Mouse (Mus musculus) heart, embryonic 11.5 days (tissue): ENCODE measurements around the gene Olfr411. TPM values are rescaled to one million over a fixed set of nuclear protein-coding genes. Genes with fewer than 3 reads are reported as not detected.

ENCODE experiments used
- ATAC-seq: fragments of 200-750 bp; cut with Nextera tagmentation; replicated peaks from 2 replicates; pipeline ENCODE4 v1.8.0; 2017; ENCODE audit warnings: moderate library complexity; ENCODE audit not compliant: insufficient number of reproducible peaks, low FRiP score, low TSS enrichment
- H3K27ac ChIP-seq: fragments of 300-500 bp; sonication (generic); 2 replicates; pipeline ENCODE4 v1.5.1; 2014; ENCODE audit warnings: mild to moderate bottlenecking, low read depth, low read length
- H3K27me3 ChIP-seq: fragments of 300-500 bp; sonication (generic); 2 replicates; pipeline ENCODE4 v1.6.1; 2014; ENCODE audit warnings: mild to moderate bottlenecking, low read length, mixed read lengths; ENCODE audit not compliant: control insufficient read depth, insufficient read depth
- H3K36me3 ChIP-seq: fragments of 300-500 bp; sonication (generic); 2 replicates; pipeline ENCODE4 v1.6.1; 2014; ENCODE audit warnings: mild to moderate bottlenecking, low read length, moderate library complexity, mixed read lengths; ENCODE audit not compliant: control insufficient read depth, insufficient read depth
- H3K4me1 ChIP-seq: fragments of 300-500 bp; sonication (generic); 2 replicates; pipeline ENCODE4 v1.6.1; 2014; ENCODE audit warnings: low read length; ENCODE audit not compliant: control insufficient read depth, insufficient read depth
- H3K4me2 ChIP-seq: fragments of 300-500 bp; sonication (generic); 2 replicates; pipeline ENCODE4 v1.6.1; 2014; ENCODE audit warnings: mild to moderate bottlenecking, moderate library complexity
- H3K4me3 ChIP-seq: fragments of 300-500 bp; sonication (generic); 2 replicates; pipeline ENCODE4 v1.5.1; 2014; ENCODE audit warnings: low read depth, low read length
- H3K9ac ChIP-seq: fragments of 300-500 bp; sonication (generic); 2 replicates; pipeline ENCODE4 v1.6.1; 2014; ENCODE audit warnings: mild to moderate bottlenecking, low read depth, low read length, moderate library complexity
- H3K9me3 ChIP-seq: fragments of 300-500 bp; sonication (generic); replicated peaks from 2 replicates; pipeline ENCODE4 v1.6.1; 2016; ENCODE audit warnings: low read length; ENCODE audit not compliant: control insufficient read depth
- WGBS: fragments of 180-500 bp; shearing (Covaris S2); extraction: QIAGEN DNeasy Blood & Tissue Kit; methylation state at CpG from one replicate; pipeline ENCODE4 v1.1.7; 2014; ENCODE audit not compliant: insufficient replicate concordance; 5-methylcytosine and 5-hydroxymethylcytosine counted together
- polyA plus RNA-seq: library from polyadenylated mRNA; unstranded; fragments of >200 nt; fragmentation: Nextera tagmentation; extraction: Ambion mirVana; gene quantifications from 2 replicates; pipeline ENCODE4 v1.2.1, GENCODE M21; 2014

Olfr411 gene
- polyA plus RNA-seq, 1 experiment from 2014 or later: not detected

GRCm38 (mm10) chr11:74376847-74377246, 24.4 kb upstream of the Olfr411 start:
- Histone ChIP-seq H3K4me2 (no peak overlapping the region), H3K36me3 (no peaks in the 10 kb centered on the region), H3K9ac (no peak overlapping the region), H3K4me1 (no peaks in the 10 kb centered on the region), H3K27me3 (no peaks in the 10 kb centered on the region), H3K9me3 (no peaks in the 10 kb centered on the region), H3K27ac (no peak overlapping the region), H3K4me3 (no peak overlapping the region)
- 63% methylated on average over 3 of the region's 3 CpGs for WGBS
- ATAC-seq: peak; percentile 46; the same call in 1 of the 2 replicates

DNA sequence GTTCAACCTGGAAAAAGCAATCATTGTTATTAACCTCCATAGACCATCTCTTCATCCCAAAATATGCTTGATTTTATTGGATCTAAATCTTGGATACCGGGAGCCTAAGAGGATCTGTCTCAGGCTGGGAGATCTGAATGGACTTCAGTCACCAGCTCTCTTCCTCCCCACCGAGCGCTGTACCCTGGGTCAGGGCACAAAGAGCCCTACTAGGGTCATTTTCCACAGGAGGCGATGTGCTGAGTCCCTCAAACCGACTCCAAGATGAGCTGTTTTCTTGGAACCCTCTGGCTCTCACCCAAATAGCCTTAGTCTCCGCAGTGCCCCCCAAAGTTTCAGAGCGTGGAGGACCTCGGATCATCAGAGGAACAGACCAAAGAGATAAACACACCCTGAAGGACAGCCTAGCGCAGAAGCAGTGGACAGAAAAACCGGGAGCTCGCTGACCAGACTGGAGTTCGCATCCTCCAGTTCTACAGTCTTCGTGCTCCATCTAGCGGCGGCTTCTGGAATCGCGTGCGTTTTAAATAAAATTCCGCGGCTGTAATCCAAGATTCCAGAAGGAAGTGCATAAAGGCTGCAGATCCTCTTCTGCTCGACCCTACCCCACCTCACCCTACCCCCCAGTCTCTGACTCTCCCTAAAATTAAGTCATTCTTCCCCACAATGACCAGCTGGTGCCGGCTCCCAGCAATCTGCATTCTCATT, 19.1 kb upstream of the Olfr411 start:
- Histone ChIP-seq H3K27ac (no peak overlapping the region), H3K4me2 (no peak overlapping the region), H3K36me3 (no peaks in the 10 kb centered on the region), H3K9ac (no peak overlapping the region), H3K9me3 (no peaks in the 10 kb centered on the region), H3K27me3 (peaks cover 10% of the 10 kb centered on the region), H3K4me3 (no peak overlapping the region), H3K4me1 (no peaks in the 10 kb centered on the region)
- no peak for ATAC-seq
- WGBS: 14% methylated on average over 22 of the region's 22 CpGs

DNA sequence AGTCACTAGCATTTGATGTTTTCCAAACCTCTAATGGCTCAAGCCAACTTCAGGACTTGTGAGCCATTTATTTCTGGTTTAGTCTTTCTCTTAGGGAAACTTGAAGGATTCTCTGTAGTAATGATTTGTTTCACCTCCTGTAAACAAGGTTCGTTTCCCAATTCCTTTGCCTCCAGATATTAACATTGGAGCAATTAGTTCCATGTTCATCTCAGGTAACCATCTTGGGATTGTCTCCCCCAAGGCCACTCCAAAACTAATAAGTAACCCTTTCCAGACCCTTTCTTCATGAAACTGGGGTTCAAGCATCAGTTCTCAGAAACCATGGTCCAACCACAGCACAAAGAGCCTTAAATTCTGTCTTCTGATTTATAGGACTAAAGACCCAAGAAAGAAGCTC, 9.3 kb upstream of the Olfr411 start, which contains the start of gene Olfr412:
Gene Olfr412 (plus strand): TSS at position 301 of the 400 bp plus-strand sequence.
- H3K4me2 ChIP-seq: no peak within 1 kb of the TSS
- H3K27ac ChIP-seq: no peak within 1 kb of the TSS
- no peak for ATAC-seq
- H3K9ac ChIP-seq: no peak within 1 kb of the TSS
- no peak within 1 kb of the TSS for H3K4me3 ChIP-seq
- WGBS: 62% methylated on average over 1 of the region's 1 CpGs
- no peaks in the 10 kb centered on the region for H3K4me1 ChIP-seq
- no peaks in the 10 kb centered on the region for H3K27me3 ChIP-seq
- 0 out of 2 replicates have a peak, but pooled peaks cover 2% of the 10 kb centered on the region for H3K9me3 ChIP-seq
- no peaks in the 10 kb centered on the region for H3K36me3 ChIP-seq

DNA sequence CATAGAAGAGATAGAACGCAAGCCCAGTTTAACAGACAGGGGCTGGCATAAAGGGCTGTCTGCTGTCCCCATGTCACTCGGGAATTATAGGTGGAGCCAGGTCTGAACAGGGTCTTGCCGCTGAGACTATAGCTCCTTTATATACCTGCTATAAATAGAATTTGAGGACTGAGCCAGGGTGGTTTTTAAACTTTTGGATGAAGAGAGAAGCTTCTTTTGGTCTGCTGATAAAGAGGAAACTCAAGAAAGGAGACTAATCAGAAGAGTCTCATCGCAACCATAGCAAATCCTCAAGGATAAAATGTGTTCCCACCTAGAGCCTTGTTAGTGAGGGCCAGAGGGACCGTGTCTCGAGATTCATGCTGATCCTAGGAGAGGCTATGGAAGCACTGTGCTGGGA, 14.5 kb downstream of the Olfr411 start, which contains the start of gene Olfr410:
Gene Olfr410 (minus strand): TSS at position 101 of the 400 bp plus-strand sequence.
- Histone ChIP-seq H3K27me3 (no peaks in the 10 kb centered on the region), H3K4me3 (no peak within 1 kb of the TSS), H3K9ac (no peak within 1 kb of the TSS), H3K4me2 (no peak within 1 kb of the TSS), H3K27ac (no peak within 1 kb of the TSS), H3K4me1 (no peaks in the 10 kb centered on the region), H3K36me3 (no peaks in the 10 kb centered on the region), H3K9me3 (no peaks in the 10 kb centered on the region)
- ATAC-seq: no peak
- WGBS: 75% methylated on average over 6 of the region's 6 CpGs

DNA sequence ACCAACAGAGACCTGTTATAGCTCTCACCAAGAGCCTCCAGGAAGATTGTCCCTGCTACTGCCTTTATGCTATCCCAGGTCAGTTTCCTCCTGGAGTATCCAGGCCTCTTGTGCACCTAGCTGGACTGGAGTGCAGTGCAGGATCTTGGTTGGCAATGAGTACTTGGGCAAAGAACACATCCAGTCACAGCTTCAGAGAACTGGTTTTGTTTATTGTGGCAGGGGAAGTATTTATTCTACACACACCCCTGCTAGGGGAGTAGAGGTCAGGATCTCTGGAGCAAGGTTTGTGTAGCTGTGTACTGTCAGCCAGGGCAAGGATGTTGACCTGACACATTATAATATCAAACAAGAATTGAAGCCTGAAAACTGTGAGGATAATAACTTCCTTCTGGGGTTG, 23.7 kb downstream of the Olfr411 start:
- ATAC-seq: no peak
- no peaks in the 10 kb centered on the region for H3K36me3 ChIP-seq
- no peak overlapping the region for H3K9ac ChIP-seq
- no peaks in the 10 kb centered on the region for H3K4me1 ChIP-seq
- H3K9me3 ChIP-seq: no peaks in the 10 kb centered on the region
- H3K4me2 ChIP-seq: no peak overlapping the region
- H3K27me3 ChIP-seq: no peaks in the 10 kb centered on the region
- no peak overlapping the region for H3K27ac ChIP-seq
- no peak overlapping the region for H3K4me3 ChIP-seq

GRCm38 (mm10) chr11:74326044-74326443, 26.4 kb downstream of the Olfr411 start:
- no peak overlapping the region for H3K4me2 ChIP-seq
- no peak for ATAC-seq
- no peaks in the 10 kb centered on the region for H3K36me3 ChIP-seq
- H3K4me1 ChIP-seq: no peaks in the 10 kb centered on the region
- WGBS: 59% methylated on average over 2 of the region's 2 CpGs
- no peak overlapping the region for H3K27ac ChIP-seq
- H3K9me3 ChIP-seq: 0 out of 2 replicates have a peak, but pooled peaks cover 3% of the 10 kb centered on the region
- no peak overlapping the region for H3K9ac ChIP-seq
- H3K27me3 ChIP-seq: no peaks in the 10 kb centered on the region
- no peak overlapping the region for H3K4me3 ChIP-seq

Other genes starting within 250 kb of the Olfr411 start
- gene Olfr401, start 238.9 kb downstream of the Olfr411 start, polyA plus RNA-seq: not detected in 2 replicates
- not detected in 2 replicates for gene Olfr402, start 199.1 kb downstream of the Olfr411 start, polyA plus RNA-seq
- gene Olfr403, start 166.4 kb downstream of the Olfr411 start, polyA plus RNA-seq: not detected in 2 replicates
- gene Olfr43, start 141.3 kb downstream of the Olfr411 start, polyA plus RNA-seq: not detected in 2 replicates
- gene Olfr406, start 92.8 kb downstream of the Olfr411 start, polyA plus RNA-seq: not detected in 2 replicates
- gene Olfr59, start 68.9 kb downstream of the Olfr411 start, polyA plus RNA-seq: not detected in 2 replicates
- gene Olfr410, start 14.6 kb downstream of the Olfr411 start, polyA plus RNA-seq: not detected in 2 replicates
- not detected in 2 replicates for gene Olfr412, start 9.4 kb upstream of the Olfr411 start, polyA plus RNA-seq